Mouse (Mus musculus) heart, embryonic 11.5 days (tissue): ENCODE measurements at regions not wholly inside any gene's neighbourhood (a gene's known extent, or its start where the extent isn't known, plus 50 kb on each side); places are given as distances from the start of the nearest gene placed in this dataset.

Experiments used
- ATAC-seq: fragments of 200-750 bp; cut with Nextera tagmentation; replicated peaks from 2 replicates; pipeline ENCODE4 v1.8.0; 2017; ENCODE audit warnings: moderate library complexity; ENCODE audit not compliant: insufficient number of reproducible peaks, low FRiP score, low TSS enrichment
- H3K27ac ChIP-seq: fragments of 300-500 bp; sonication (generic); 2 replicates; pipeline ENCODE4 v1.5.1; 2014; ENCODE audit warnings: mild to moderate bottlenecking, low read depth, low read length
- H3K27me3 ChIP-seq: fragments of 300-500 bp; sonication (generic); 2 replicates; pipeline ENCODE4 v1.6.1; 2014; ENCODE audit warnings: mild to moderate bottlenecking, low read length, mixed read lengths; ENCODE audit not compliant: control insufficient read depth, insufficient read depth
- H3K36me3 ChIP-seq: fragments of 300-500 bp; sonication (generic); 2 replicates; pipeline ENCODE4 v1.6.1; 2014; ENCODE audit warnings: mild to moderate bottlenecking, low read length, moderate library complexity, mixed read lengths; ENCODE audit not compliant: control insufficient read depth, insufficient read depth
- H3K4me1 ChIP-seq: fragments of 300-500 bp; sonication (generic); 2 replicates; pipeline ENCODE4 v1.6.1; 2014; ENCODE audit warnings: low read length; ENCODE audit not compliant: control insufficient read depth, insufficient read depth
- H3K4me2 ChIP-seq: fragments of 300-500 bp; sonication (generic); 2 replicates; pipeline ENCODE4 v1.6.1; 2014; ENCODE audit warnings: mild to moderate bottlenecking, moderate library complexity
- H3K4me3 ChIP-seq: fragments of 300-500 bp; sonication (generic); 2 replicates; pipeline ENCODE4 v1.5.1; 2014; ENCODE audit warnings: low read depth, low read length
- H3K9ac ChIP-seq: fragments of 300-500 bp; sonication (generic); 2 replicates; pipeline ENCODE4 v1.6.1; 2014; ENCODE audit warnings: mild to moderate bottlenecking, low read depth, low read length, moderate library complexity
- H3K9me3 ChIP-seq: fragments of 300-500 bp; sonication (generic); replicated peaks from 2 replicates; pipeline ENCODE4 v1.6.1; 2016; ENCODE audit warnings: low read length; ENCODE audit not compliant: control insufficient read depth
- WGBS: fragments of 180-500 bp; shearing (Covaris S2); extraction: QIAGEN DNeasy Blood & Tissue Kit; methylation state at CpG from one replicate; pipeline ENCODE4 v1.1.7; 2014; ENCODE audit not compliant: insufficient replicate concordance; 5-methylcytosine and 5-hydroxymethylcytosine counted together

DNA sequence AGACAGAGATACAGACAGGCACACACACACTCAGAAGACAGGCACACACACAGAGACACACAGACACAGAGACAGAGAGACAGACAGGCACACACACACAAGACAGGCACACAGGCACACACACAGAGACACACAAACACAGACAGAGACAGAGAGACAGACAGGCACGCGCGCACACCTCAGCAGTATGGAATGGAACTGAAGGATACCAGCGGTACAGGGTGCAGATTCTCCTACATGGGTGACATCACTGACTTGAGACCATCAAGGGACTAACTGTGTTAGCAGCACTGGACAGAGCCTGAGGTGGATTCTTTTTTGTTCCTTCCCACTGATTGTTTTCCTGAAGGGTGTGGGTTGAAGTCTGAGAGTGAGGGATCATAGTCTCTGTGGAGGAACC lies 129.1 kb upstream of the Runx1 start:
- H3K36me3 ChIP-seq, result no peaks in the 10 kb centered on the region
- ATAC-seq, result no peak
- no peak overlapping the region for H3K4me2 ChIP-seq
- WGBS, result 92% methylated on average over 4 of the region's 4 CpGs
- H3K27me3 ChIP-seq, result peaks cover 8% of the 10 kb centered on the region
- no peaks in the 10 kb centered on the region for H3K9me3 ChIP-seq
- H3K9ac ChIP-seq, result no peak overlapping the region
- no peaks in the 10 kb centered on the region for H3K4me1 ChIP-seq
- no peak overlapping the region for H3K27ac ChIP-seq
- H3K4me3 ChIP-seq, result no peak overlapping the region

DNA sequence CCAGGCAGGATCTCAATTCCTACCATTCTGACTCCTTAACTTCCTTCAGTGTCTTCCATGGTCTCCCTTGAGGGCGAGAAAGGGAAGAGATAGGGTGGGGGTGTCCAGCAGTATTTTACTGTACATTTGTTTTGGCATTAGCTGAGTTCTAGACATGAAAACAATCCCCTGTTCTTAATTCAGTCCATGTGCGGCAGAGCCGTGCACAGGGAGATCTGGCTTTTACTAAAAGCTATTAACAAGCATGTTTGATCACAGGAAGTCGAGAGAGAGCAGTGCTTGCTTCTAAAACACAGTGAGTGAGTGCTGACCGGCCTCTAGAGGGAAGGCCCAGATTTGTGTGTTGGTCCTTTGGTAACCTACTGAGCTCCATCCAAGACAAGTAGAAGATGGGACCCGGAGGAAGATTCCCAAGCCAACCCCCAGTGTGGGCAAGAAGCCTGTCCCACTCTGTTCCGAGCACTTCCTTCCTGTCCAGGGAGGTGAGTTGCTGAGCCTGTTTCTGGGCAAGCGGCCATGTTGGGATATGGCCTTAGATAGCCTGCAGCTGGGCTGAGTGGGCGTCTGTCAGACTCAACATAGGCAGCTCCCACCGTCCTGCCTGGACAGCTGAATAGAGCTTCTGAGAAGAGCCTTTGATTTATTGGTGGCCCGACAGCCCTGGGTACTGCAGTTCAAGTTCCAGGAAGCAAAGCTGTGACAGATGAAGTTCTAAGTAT lies 128.1 kb upstream of the Runx1 start:
- no peak overlapping the region for H3K27ac ChIP-seq
- 65% methylated on average over 11 of the region's 11 CpGs for WGBS
- ATAC-seq, result no peak

DNA sequence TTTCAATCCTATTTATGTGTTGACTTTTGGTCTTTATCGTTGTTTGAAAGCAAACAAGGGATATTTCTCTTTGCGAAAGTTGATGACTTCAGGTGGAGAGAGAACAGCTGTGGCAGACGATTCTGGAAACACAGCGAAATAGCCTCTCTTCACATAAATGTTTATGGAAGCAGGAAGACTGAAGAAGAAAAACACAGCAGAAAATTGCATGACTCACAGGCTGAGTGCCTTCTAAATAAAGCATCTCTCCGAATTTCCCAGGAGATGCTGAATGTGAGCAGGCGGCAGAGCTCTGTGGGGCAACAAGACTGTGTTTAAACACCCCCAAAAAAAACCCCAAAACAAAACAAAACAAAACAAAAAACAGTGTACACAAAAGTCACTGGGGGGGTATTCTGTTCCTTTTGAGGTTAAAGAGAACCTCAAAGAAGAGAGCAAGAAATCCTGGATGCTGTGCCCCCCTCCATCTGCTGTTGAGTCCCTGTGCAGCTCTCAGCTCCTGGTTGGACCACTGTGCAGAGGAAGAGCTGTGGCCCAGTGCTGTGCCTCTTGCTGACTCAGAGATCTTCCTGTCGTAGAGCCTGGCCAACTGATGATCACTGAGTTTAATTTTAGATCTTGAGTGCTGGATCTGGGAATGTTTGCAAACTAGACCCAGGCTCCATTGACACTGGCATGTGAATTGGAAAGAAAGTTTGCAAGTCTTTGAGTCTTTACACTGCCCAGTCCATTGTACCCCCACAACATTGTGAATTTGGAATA lies 126.6 kb upstream of the Runx1 start:
- no peak overlapping the region for H3K27ac ChIP-seq
- no peak for ATAC-seq
- H3K4me2 ChIP-seq, result no peak overlapping the region
- 58% methylated on average over 7 of the region's 7 CpGs for WGBS
- no peaks in the 10 kb centered on the region for H3K36me3 ChIP-seq
- H3K27me3 ChIP-seq, result peaks cover 8% of the 10 kb centered on the region
- H3K4me3 ChIP-seq, result no peak overlapping the region
- no peaks in the 10 kb centered on the region for H3K9me3 ChIP-seq
- no peaks in the 10 kb centered on the region for H3K4me1 ChIP-seq
- no peak overlapping the region for H3K9ac ChIP-seq

More for the DNA sequence above, 128.1 kb upstream of the Runx1 start:
- H3K9ac ChIP-seq, result no peak overlapping the region
- no peak overlapping the region for H3K4me2 ChIP-seq
- no peaks in the 10 kb centered on the region for H3K4me1 ChIP-seq
- H3K4me3 ChIP-seq, result no peak overlapping the region
- no peaks in the 10 kb centered on the region for H3K36me3 ChIP-seq
- no peaks in the 10 kb centered on the region for H3K9me3 ChIP-seq
- peaks cover 8% of the 10 kb centered on the region for H3K27me3 ChIP-seq

DNA sequence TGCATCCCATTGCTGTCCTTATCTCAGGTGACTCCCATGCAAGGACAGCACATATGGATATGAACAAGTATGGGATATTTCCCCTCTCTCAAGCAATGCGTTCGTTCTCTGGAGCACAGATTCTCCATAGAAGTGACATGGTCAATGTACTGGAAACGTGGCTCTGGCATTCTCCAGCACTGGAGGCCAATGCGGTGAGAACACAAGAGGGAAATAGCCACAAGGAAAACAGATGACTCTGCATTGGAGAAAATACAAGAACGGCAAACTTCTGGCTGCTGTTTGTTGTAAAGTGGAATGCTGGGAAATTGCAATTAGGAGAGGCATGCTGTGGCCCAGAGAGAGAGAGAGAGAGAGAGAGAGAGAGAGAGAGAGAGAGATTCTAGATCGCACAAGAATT lies 125.6 kb upstream of the Runx1 start:
- Histone ChIP-seq H3K9me3 (no peaks in the 10 kb centered on the region), H3K4me3 (no peak overlapping the region), H3K27me3 (peaks cover 13% of the 10 kb centered on the region), H3K4me1 (no peaks in the 10 kb centered on the region), H3K9ac (no peak overlapping the region), H3K36me3 (no peaks in the 10 kb centered on the region), H3K27ac (no peak overlapping the region), H3K4me2 (no peak overlapping the region)
- WGBS, result 86% methylated on average over 6 of the region's 6 CpGs
- ATAC-seq, result no peak

DNA sequence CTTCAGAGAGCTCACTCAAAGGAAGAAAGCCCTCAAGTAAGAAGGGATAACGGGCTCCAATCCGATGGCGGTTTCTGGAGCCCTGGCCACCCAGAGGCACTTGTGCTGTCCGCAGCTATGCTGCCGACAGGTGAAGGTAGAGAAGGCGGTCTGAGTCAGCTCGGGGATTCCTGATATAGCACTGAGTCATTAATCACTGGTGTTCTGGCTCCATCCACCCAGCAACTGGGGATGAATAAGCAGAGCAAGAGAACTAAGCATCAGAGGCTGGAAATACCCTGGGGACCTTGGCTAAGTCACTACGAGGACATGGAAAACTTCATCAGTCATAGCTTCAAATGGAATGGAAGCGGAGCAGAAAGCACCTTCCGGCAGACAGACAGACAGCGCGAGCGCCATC lies 122.5 kb upstream of the Runx1 start:
- ATAC-seq, result no peak
- no peaks in the 10 kb centered on the region for H3K4me1 ChIP-seq
- H3K9me3 ChIP-seq, result no peaks in the 10 kb centered on the region
- no peak overlapping the region for H3K27ac ChIP-seq
- WGBS, result 81% methylated on average over 13 of the region's 13 CpGs
- H3K4me3 ChIP-seq, result no peak overlapping the region
- peaks cover 38% of the 10 kb centered on the region for H3K27me3 ChIP-seq
- no peak overlapping the region for H3K4me2 ChIP-seq
- no peak overlapping the region for H3K9ac ChIP-seq
- no peaks in the 10 kb centered on the region for H3K36me3 ChIP-seq

DNA sequence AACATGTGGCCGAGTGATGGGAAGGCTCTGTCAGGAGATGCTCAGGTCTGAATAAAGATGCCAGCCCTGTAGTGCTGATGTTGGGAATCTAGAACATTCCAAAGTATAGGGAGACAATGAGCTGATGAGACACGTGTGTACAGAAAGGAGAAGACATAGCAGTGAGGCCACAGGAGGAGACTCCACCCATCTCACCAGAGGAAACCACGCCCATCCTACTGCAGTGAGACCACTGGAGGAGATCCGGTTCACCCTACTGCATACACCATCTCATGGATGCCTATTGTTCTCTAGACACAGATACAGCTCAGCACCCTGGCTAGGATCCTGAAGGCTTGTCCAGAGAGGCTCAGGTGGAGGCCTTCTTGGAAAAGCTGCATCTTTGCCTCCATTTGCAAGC lies 120.6 kb upstream of the Runx1 start:
- Histone ChIP-seq H3K27me3 (peaks cover 42% of the 10 kb centered on the region), H3K4me1 (no peaks in the 10 kb centered on the region), H3K4me2 (no peak overlapping the region), H3K9me3 (no peaks in the 10 kb centered on the region), H3K4me3 (no peak overlapping the region), H3K27ac (no peak overlapping the region), H3K36me3 (no peaks in the 10 kb centered on the region), H3K9ac (no peak overlapping the region)
- 64% methylated on average over 4 of the region's 4 CpGs for WGBS
- no peak for ATAC-seq

DNA sequence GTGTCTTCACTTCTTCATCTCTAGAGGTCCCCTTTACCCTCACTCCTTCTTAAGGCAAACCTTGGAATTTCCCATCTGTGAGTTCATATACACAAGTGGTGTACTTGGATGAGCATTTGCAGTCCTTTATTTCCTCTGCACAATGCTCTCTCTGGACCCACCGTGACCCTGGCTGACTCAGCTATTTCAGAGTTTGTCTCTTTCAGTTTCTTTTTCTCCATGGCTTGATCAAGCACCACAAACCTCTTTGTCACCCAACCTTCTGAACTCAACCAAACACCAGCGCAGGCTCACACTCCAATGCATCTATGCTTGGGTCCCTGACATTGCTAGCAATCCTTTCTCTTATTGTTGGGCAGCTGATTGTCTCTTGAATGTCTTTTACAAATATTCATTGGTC lies 118.0 kb upstream of the Runx1 start:
- Histone ChIP-seq H3K27ac (no peak overlapping the region), H3K4me3 (no peak overlapping the region), H3K9me3 (no peaks in the 10 kb centered on the region), H3K4me1 (no peaks in the 10 kb centered on the region), H3K4me2 (no peak overlapping the region), H3K27me3 (peaks cover 47% of the 10 kb centered on the region), H3K9ac (no peak overlapping the region), H3K36me3 (no peaks in the 10 kb centered on the region)
- no peak for ATAC-seq
- 82% methylated on average over 2 of the region's 2 CpGs for WGBS

DNA sequence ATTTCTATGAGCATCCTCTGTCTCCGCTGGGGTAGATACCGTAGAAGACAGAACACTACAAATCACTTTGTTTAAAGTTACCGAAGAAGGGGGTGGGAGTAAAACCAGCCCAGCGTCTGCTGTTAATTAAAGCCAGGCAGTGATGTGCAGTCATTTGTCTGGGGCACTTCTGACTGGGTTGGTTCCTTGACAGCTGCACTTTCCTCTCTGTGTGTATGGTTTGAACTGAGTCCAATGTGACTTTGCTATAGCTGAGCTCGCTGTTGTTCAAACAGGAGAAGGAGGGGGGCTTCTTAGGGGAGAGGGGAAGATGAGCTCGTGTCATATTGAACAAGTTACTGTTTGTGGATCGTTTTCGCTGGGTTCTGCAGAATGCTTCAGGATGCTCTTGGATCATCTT lies 113.7 kb upstream of the Runx1 start:
- no peak overlapping the region for H3K4me2 ChIP-seq
- H3K9ac ChIP-seq, result no peak overlapping the region
- no peak for ATAC-seq
- no peak overlapping the region for H3K27ac ChIP-seq
- H3K9me3 ChIP-seq, result no peaks in the 10 kb centered on the region
- no peaks in the 10 kb centered on the region for H3K4me1 ChIP-seq
- 44% methylated on average over 8 of the region's 8 CpGs for WGBS
- peaks cover 19% of the 10 kb centered on the region for H3K27me3 ChIP-seq
- H3K4me3 ChIP-seq, result no peak overlapping the region
- no peaks in the 10 kb centered on the region for H3K36me3 ChIP-seq
